Mouse (Mus musculus) ovary, postnatal 36 days (tissue): ENCODE data around the gene Gm27021.
A peak's percentile ranks its signal among the peaks of the same experiment; 100 is the strongest.

Experiments
- DNase-seq: peaks from one replicate; pipeline ENCODE4 v3.0.0; 2022; ENCODE audit warnings: low spot score, mixed read lengths

Gm27021 gene

DNA sequence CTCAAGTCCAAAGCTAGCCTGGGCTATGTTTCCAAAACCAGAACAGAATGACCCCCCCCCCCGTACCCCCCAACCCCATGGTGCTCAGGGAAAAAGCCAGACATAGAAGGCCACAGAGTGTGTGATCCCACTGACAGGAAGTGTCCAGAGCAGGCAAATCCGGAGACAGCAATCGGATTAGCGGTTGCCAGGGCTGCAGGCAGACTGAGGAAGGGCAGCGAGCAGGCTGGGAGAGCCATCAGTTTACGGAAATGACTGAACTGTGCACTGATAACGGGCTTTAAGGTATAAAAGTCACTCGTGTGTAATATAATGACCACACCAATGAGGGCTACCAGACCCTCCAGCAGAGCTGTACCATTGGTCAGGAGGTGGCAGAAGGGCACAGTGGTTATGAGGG, 26.6 kb downstream of the Gm27021 start:
- DNase-seq, result no peak

DNA sequence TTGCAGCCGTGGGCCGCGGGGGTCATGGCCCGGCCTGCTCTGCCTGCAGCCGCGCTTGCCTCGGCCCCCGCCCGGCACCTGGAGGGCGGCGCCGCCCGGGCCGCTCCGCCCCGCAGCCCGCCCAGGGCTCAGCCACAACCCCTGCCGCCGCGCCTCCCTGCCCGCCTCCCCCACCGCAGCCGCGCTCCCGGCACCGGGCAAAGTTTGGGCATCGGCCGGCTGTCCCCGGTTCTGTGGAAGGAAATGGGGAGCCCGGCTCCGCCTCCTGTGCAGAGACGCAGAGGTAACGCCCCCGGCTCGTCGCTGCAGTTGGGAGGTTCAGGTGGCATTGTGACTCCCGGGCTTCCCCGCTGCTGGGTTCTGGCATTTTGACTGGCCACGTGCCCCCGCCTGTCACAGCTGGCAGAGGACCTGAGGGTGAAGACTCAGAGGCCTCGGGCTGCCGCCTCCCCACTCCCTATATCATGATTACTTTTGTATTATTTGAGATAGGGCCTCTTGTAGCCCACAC, 33.5 kb downstream of the Gm27021 start:
- DNase-seq, result peak; percentile 71

DNA sequence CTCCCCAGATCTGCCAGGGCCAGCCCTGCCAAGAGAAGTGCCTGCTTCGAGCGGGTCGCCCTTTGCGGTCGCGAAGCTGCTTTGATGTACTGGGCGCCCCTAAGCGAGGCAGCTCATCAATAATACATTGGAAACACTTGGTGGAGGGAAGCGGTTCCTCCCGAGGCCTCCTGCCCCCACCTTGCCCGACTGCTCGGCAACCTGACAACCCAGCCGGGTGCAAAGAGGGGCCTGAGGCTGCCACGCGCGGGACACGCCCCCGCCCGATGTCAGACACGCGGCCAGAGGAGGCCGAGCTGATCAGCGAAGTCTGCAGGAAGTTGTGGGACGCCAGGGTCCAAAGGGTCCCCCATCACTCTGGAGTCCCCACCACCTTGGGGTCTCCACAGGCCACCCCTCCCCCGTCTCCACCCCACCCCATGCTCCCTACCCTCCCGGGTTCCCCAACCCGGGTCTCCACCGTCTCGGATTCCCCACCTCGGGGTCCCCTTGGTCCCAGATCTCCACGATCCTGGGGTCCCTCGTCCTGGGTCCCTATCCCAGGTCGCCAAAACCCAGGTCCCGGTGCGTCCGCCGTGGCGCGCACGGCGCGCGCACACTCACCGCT, 34.1 kb downstream of the Gm27021 start:
- no peak for DNase-seq

DNA sequence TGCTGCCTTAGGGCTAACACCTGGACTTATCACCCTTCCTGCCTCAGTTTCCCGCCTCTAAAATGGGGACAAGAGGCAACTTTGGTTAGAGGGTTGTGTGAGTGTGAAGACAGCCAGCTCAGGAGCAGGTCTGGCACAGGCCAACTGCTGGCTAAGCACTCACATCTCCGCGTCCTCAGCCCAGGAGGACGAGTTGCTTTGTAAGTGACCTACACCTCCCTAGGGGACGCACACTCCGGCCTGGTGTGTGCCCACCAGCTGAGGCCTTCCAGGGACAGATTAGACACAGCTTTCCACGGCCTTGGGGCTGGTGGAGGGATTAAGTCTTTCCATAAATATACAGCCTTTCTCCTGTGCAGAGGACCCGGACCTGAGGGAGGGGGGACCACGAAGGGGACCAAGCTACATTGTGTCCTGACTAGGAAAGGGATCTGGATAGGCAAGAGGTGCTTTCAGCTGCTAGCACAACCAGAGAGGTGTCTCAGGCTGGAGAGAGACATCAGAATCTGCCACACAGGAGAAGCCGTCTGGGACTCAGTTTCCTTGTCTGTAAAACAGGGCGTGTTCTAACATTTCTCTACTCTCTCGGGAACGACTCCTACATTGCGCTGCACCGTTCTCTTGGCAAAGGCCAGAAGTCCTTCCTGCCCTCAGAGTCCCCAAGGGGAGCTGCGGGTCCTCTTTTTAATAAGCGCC, 34.8 kb downstream of the Gm27021 start:
- DNase-seq, result no peak

DNA sequence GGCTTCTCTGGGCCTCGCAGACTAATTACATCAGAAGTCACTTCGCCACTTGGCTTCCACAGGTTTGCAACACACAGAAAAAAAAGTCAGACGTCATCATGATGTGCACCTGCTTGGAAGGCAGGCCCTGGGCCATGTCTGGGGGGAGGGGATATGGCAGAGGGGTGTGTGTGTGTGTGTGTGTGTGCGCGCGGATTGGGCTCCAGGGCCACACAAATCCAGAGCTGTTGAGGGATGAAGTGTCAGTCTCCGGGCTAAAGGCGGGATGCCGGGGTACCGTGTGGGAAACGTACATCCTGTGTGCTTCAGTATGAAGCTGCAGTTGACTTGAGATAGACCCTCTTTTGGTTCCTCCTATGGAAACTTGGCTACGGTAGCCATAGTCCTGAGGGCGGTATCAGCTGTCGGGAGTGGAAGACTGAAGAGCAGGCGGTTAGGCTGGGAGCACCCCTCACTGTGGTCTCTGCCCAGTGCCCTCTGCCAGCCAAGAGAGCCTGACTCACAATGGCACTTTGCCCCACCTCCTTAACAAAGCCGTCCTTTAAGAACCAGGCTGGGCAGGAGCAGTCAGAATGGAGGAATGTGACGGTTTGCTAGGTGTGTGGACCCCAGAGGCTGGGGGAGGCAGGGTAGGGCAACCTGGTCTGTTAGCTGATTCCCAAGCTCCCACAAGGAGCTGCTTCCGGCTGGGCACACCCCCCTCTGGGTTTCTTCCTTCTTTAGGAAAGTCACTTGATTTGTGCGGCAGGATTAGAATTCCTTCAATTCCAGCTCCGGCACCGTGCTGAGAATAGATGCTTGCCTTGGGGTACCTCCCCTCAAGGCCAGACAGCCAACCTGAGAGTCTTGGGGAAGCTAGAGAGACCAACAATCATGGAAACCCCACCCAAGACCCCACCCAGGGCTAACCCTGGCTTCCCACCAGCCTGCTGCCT, 36.2 kb downstream of the Gm27021 start:
- no peak for DNase-seq

DNA sequence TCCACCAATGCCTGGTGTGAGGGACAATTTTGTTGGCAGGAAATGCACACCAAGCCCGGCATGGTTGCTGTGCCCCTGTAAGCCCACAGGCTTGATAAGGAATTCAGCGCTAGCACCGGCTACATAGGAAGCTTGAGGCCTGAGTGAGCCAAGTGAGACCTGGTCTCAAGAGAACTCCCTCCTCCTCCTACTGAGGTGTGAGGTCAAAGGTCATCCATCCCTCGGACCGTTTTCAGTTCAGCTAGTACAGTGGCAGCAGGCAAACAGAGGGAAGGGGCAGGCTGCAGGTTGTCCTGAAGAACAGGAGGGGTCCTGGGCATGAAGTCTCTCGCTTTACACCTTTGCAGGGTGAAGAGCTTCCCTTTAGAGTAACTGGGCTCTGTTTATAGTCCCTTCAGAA, 37.0 kb downstream of the Gm27021 start:
- no peak for DNase-seq

DNA sequence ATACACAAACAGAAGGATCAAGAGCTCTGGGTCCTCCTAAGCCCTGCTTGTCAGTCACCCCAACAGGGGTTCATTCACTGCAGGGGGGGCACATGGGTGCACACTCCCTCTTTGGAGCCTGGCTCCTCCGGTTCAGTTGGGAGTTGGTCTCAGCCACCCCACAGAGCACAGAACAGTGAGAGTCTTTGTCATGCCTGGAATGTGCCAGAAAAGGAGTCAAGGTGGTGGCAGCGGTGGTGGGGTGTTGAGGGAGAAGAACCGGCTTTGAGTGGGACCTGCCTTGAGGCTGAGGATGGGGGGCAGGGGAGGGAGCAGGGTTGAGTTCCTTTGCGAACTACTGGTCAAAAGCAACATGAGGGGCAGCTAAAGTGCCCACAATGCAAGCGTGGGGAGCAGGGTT, 37.8 kb downstream of the Gm27021 start:
- no peak for DNase-seq

DNA sequence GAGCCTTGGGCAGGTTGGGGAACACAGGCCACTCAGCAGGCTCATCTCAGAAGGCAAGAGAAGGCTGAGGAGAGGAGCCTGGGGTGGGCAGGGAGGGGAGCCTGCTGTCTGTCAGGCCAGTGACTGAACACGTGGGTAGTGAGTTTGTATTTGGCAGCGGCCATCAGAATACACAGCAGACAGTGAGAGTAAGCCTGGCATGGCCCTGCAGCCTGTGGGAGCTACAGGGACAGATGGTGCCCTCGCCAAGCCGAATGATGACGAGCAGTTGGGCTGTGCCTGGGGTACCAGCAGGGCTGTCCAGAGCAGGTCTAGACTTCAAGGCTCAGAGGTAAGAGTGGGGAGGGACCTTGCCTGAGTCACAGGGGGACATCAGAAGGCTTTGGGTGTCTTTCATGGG, 40.6 kb downstream of the Gm27021 start:
- no peak for DNase-seq

DNA sequence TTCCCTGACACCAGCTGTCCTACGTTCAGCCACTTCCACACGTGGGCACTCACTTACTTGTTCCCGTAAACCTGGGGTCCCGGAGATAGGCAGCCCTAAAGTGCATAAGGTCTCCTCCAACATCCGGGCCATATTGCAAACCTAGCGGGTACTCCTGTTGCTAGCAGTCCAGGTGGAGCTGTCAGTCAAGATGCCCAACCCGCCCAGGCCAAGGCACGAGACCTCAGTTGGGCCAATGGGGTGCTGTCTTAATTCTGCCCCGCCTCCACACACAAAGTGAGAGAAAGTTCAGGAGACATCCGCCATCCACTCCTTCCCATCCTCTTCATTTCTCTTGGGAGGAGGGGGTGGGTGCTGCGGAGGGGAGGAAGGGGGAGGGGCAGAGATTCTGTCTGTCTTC, 41.4 kb downstream of the Gm27021 start:
- no peak for DNase-seq

DNA sequence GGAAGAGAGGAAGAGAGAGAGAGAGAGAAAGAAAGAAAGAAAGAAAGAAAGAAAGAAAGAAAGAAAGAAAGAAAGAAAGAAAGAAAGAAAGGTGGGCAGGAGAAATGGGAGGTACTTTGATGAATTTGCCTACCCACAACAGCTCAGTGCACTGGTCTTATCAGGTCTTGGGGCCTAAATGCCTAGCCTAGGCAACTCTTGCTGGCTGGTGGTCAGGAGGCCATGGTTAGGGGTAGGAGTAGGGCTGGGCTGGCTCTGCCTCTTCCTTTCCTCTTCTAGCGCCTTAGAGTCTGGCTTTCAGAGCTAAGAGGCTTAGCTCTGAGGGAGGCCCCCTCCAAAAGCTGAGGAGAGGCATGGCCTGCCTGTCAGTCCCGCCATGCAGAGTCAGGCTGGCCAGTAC, 44.3 kb downstream of the Gm27021 start:
- no peak for DNase-seq

DNA sequence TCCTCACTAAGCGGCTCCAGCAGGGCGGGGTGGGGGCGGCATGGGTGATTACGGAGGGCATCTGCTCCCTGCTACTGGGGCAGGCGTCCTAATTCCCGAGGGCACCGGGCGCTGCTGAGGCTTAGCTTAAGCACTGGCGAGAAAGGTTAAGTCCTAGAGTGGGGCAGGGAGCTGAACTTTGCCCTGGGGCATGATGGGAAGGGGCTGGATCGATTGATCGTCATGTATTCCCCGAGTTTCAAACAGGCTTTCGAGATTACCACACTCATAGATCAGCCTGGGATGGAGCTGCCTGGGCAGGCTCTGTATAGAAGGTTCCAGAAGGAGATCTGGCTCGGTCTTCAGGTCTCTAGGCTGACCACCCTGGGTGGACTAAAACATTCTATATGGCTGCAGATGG, 45.7 kb downstream of the Gm27021 start:
- no peak for DNase-seq

DNA sequence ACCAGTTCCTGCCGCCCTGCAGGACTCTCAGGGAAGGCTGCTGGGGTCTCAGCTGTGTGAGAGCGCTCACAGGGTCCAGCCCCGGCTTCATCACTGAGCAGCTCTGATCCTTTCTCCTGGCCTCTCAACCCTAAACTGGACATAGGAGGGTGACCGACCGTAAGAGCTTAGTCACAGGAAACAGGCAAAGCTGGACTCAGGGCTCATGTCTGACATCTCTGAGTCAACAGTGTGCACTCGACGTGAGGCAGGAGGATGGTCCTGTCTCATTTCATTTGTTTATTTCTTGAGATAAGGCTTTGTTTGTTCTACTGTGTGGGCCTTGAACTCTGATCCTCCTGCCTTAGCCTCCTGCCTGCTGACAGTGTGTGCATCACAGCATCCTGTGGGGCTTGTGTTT, 47.4 kb downstream of the Gm27021 start:
- no peak for DNase-seq

DNA sequence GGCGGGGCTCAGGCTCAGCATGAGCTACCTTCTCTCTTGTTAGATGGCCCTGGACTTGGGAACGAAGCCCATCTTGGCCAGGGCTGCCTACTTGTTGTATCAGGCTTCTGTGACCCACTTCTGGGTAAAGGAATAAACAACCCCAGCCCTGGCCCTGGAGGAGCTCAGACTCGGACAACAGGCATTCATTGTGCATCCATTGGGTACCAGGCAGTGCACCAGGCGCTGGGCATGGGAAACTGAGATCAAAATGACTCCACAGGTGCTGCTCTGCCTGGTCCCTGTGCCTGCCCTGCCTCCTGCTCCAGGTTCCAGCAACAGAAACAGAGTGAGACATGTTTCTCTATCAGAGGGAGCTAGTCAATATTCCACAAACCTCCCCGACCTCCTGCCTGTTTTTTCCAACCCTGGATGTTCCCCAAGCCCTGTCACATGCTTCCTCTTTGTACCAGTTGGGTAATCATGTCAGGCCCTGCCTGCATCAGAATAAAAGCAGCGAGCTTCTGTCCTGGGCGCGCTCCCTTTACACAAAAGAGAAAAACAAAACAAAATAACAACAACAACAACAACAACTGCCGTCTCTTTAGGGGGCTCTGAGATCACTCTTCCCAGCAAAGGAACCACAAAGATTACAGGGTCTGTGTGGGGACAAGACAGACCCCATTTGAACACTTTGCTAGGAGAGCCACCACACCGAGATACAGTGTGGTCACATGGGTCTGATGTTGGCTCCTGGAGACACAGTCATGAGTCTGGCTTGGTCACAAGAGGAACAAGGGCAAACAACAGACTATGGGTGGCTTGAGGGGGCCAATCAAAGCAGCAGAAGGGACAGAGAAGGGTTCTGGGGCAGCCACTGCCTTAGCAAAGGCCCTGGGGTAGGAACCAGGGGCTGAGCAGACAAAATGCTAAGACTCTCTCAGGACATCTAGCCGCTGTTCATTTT, 48.4 kb downstream of the Gm27021 start:
- no peak for DNase-seq

DNA sequence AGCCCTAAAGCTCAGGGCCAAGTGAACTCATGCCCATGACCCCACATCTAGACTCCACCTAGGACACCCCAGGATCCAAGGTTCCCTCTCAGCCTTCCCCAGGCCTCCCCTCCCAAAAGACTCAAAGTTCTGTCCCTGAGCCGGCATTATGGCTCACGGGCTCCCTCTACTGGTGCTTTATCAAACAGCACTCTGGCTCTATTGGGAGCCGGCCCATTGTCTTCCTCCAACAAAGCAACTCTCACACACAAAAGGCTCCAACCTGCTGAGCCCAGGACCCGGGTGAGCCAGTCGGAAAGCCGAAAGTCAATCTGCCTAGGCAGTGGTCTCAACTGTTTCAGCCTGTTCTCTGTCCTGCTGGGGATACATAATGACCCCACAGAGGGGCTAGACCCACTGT, 49.8 kb downstream of the Gm27021 start:
- DNase-seq, result peak; percentile 64

DNA sequence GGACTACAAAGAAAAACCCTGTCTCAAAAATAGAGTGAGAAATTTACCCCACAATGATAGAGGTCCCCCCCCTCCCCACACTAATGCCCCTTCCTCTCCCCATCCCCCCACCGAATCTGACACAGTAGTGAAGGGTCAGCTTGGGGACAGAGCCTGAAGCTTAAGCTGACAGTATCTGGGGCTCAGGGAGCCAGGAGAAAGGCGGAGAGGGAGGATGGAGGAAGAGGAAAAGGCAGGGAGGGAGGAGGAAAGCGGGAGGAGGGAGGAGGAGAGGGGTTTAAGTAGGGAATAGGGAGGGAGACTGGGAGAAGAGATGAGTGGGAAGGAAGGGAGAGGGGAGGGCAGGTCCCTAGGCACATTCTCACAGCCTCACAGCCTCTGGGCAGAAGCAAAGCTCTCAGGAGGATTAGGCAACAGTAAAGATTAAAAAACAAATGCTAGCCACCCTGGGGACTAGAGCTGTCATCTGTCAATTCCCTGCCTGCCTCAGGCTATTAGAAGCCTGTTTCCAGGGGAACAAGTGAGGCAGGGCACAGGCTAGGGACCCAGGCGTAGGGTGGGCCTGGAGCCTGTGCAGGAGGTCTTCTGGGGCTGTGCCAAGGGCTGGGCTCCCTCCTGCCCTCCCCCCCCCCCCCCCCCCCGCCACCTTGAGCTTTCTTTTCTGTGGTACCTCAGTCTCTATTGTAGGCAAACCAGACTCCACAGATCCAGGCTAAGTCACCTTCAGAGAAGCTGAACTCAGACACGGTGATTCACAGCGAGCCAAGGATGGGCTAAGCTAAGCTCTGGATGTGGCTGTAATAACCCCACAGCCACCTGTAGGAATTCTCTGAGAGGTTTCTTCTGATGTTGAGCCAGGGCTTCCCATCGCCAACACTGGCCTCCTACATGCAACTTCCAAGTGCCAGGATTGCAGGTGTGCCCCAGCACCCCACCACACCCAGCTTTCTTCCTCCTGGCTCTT, 50.9 kb downstream of the Gm27021 start:
- no peak for DNase-seq

DNA sequence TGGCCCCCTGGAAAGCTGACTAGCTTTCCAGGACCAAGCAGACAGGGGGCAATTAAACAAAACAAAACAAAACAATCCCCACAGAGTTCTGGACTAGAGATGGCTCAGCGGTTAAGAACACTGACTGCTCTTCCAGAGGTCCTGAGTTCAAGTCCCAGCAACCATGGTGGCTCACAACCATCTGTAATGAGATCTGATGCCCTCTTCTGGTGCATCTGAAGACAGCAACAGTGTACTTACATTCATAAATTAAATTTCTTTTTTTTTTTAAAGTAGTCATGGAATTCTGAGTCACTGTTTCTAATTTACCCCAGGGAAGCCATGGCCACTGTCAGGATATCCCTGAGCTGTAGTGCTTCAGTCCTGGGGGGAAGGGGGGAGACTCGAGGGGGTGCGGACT, 53.4 kb downstream of the Gm27021 start:
- DNase-seq, result no peak

DNA sequence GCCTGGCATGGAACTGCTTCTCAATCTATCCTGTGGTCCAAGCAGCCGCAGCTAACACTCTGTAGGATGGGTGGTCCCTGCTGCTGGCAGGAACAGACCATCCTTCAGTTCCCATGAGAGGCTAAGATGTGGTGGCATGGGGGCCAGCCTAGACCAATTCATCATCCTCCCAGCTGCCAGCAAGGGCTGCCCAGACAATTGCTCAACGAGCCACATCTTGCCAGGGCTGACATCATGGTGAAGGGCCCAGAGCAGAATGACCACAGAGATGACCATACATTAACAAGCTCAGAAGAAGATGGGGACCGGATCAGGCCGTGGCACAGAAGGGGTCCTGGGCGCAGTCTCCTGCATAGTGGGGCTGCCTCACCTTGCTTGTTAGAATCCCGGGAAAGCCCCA, 57.1 kb downstream of the Gm27021 start:
- DNase-seq, result no peak

DNA sequence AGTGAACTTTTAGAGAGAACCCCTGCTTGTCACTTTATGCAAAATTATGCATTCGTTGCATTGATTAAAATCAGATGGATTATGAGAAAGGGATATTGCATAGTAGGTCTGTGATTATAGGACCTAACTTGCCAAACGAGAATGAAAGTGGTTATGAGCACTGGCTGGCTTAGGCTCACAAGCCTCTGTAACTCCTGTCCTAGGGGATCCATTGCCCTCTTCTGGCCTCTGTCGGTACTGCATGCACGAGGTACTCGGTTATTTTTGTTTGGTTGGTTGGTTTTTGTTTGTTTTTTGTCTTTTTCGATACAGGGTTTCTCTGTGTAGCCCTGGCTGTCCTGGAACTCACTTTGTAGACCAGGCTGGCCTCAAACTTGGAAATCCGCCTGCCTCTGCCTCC, 60.0 kb downstream of the Gm27021 start:
- peak; percentile 56 for DNase-seq

DNA sequence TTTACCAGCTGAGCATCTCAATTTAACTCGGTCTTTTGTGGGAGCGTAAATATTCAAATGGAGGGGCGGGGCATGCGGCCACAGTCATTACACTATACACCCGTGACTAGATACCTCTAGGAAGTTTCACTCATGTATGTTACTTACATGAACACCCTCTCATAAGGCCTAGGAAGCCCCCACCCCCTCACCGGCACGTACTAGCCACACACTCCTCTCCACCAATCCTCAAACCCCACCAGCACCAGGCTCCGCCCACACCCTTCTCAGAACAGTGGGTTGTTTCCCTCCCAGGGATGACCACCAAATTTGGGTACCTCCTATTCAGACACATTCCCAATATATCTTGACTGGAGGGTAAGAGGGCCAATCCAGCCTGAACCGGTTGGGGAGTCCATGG, 60.4 kb downstream of the Gm27021 start:
- no peak for DNase-seq

DNA sequence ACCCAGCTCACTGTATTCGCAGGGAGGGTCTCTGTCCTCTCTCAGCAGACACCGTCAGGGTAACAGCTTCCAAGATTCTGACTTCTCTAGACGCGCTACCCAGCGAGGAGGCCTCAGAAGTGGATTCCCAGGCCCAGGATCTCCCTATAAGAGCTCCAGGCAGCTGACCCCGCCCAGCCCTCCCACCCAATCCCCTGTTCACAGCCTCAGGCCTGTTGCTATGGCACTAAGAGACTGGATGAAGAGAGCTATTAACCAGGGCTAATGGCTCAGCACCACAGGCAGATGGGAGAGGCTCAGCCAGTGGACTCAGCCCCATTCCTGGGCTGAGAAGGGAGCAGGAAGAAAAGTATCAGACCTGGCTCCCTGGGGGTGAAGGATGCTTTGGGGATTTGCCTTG, 65.2 kb downstream of the Gm27021 start:
- DNase-seq, result no peak

DNA sequence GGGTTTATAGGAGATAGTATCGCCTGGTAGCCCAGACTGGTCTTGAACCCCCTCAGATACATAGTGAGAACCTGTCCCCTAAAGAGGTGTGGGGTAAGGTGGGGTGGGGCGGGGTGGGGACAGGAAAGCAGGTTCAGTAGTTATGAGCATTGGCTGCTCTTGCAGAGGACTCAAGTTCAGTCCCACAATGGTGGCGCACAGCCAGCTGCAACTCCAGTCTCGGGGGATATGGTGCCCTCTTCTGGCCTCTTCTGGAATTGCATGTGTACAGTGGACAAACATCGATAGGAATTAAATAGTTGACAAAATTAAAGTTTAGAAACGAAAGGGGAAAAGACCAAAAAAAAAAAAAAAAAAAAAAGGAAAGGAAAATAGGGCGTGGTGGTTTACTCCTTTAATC, 68.4 kb downstream of the Gm27021 start:
- peak; percentile 76 for DNase-seq
